Mouse (Mus musculus): ENCODE data around the gene Fcmr. TPM values are rescaled to one million over a fixed set of nuclear protein-coding genes. Genes with fewer than 3 reads are reported as not detected.

The Fcmr gene
- polyA plus RNA-seq, 1 experiment = not detected

- H3K4me1 ChIP-seq (ENCODE audit: control insufficient read depth) = no peaks in the 10 kb centered on the region
- no peak overlapping the region for H3K4me3 ChIP-seq (replicated peaks)
- H3K27me3 ChIP-seq (ENCODE audit: control insufficient read depth) = no peaks in the 10 kb centered on the region
- H3K36me3 ChIP-seq (ENCODE audit: control insufficient read depth) = no peaks in the 10 kb centered on the region
- no peak for TF ChIP-seq GATA1 (IDR thresholded peaks at IDR 0.05; ENCODE audit: low read length)
- TF ChIP-seq TAL1 (IDR thresholded peaks at IDR 0.05; ENCODE audit: low read length) = no peak
- no peaks in the 10 kb centered on the region for H3K9me3 ChIP-seq (ENCODE audit: control insufficient read depth, low read length)
These were observed 10.7 kb upstream of the Fcmr start for GRCm38 (mm10) chr1:130854819-130855218.

GRCm38 (mm10) chr1:130855723-130856122 is 9.7 kb upstream of the Fcmr start:
- TF ChIP-seq GATA1 (IDR thresholded peaks at IDR 0.05; ENCODE audit: low read length) = no peak
- TF ChIP-seq TAL1 (IDR thresholded peaks at IDR 0.05; ENCODE audit: low read length) = no peak
- Histone ChIP-seq H3K4me3 (replicated peaks) (no peak overlapping the region), H3K9me3 (ENCODE audit: control insufficient read depth, low read length) (no peaks in the 10 kb centered on the region), H3K36me3 (ENCODE audit: control insufficient read depth) (no peaks in the 10 kb centered on the region), H3K4me1 (ENCODE audit: control insufficient read depth) (no peaks in the 10 kb centered on the region), H3K27me3 (ENCODE audit: control insufficient read depth) (no peaks in the 10 kb centered on the region)

- TF ChIP-seq GATA1 (IDR thresholded peaks at IDR 0.05; ENCODE audit: low read length) = no peak
- no peak for TF ChIP-seq TAL1 (IDR thresholded peaks at IDR 0.05; ENCODE audit: low read length)
- H3K4me1 ChIP-seq (ENCODE audit: control insufficient read depth) = no peaks in the 10 kb centered on the region
- no peaks in the 10 kb centered on the region for H3K36me3 ChIP-seq (ENCODE audit: control insufficient read depth)
- H3K27me3 ChIP-seq (ENCODE audit: control insufficient read depth) = no peaks in the 10 kb centered on the region
- H3K9me3 ChIP-seq (ENCODE audit: control insufficient read depth, low read length) = no peaks in the 10 kb centered on the region
- H3K4me3 ChIP-seq (replicated peaks) = no peak overlapping the region
These were observed 8.0 kb upstream of the Fcmr start for GRCm38 (mm10) chr1:130857456-130857855.

- TF ChIP-seq GATA1 (IDR thresholded peaks at IDR 0.05; ENCODE audit: low read length) = no peak
- no peaks in the 10 kb centered on the region for H3K4me1 ChIP-seq (ENCODE audit: control insufficient read depth)
- no peaks in the 10 kb centered on the region for H3K9me3 ChIP-seq (ENCODE audit: control insufficient read depth, low read length)
- H3K4me3 ChIP-seq (replicated peaks) = no peak overlapping the region
- H3K27me3 ChIP-seq (ENCODE audit: control insufficient read depth) = no peaks in the 10 kb centered on the region
- H3K36me3 ChIP-seq (ENCODE audit: control insufficient read depth) = no peaks in the 10 kb centered on the region
These were observed 1.2 kb upstream of the Fcmr start for GRCm38 (mm10) chr1:130864238-130864637.

- Histone ChIP-seq H3K9me3 (ENCODE audit: control insufficient read depth, low read length) (no peaks in the 10 kb centered on the region), H3K4me1 (ENCODE audit: control insufficient read depth) (no peaks in the 10 kb centered on the region), H3K36me3 (ENCODE audit: control insufficient read depth) (no peaks in the 10 kb centered on the region), H3K27me3 (ENCODE audit: control insufficient read depth) (no peaks in the 10 kb centered on the region), H3K4me3 (replicated peaks) (no peak overlapping the region)
- TF ChIP-seq TAL1 (IDR thresholded peaks at IDR 0.05; ENCODE audit: low read length) (no peak), GATA1 (IDR thresholded peaks at IDR 0.05; ENCODE audit: low read length) (no peak)
These were observed 728 bp upstream of the Fcmr start for GRCm38 (mm10) chr1:130864741-130865140.

GRCm38 (mm10) chr1:130872912-130873311 is 7.4 kb downstream of the Fcmr start:
- H3K4me1 ChIP-seq (ENCODE audit: control insufficient read depth) = no peaks in the 10 kb centered on the region
- H3K27me3 ChIP-seq (ENCODE audit: control insufficient read depth) = peaks cover 10% of the 10 kb centered on the region
- H3K9me3 ChIP-seq (ENCODE audit: control insufficient read depth, low read length) = no peaks in the 10 kb centered on the region
- no peak overlapping the region for H3K4me3 ChIP-seq (replicated peaks)
- H3K36me3 ChIP-seq (ENCODE audit: control insufficient read depth) = no peaks in the 10 kb centered on the region
- TF ChIP-seq TAL1 (IDR thresholded peaks at IDR 0.05; ENCODE audit: low read length) (no peak), GATA1 (IDR thresholded peaks at IDR 0.05; ENCODE audit: low read length) (no peak)

- Histone ChIP-seq H3K4me3 (replicated peaks) (no peak overlapping the region), H3K36me3 (ENCODE audit: control insufficient read depth) (no peaks in the 10 kb centered on the region), H3K4me1 (ENCODE audit: control insufficient read depth) (no peaks in the 10 kb centered on the region), H3K9me3 (ENCODE audit: control insufficient read depth, low read length) (no peaks in the 10 kb centered on the region), H3K27me3 (ENCODE audit: control insufficient read depth) (peaks cover 29% of the 10 kb centered on the region)
- TF ChIP-seq GATA1 (IDR thresholded peaks at IDR 0.05; ENCODE audit: low read length) = no peak
- no peak for TF ChIP-seq TAL1 (IDR thresholded peaks at IDR 0.05; ENCODE audit: low read length)
These were observed 9.7 kb downstream of the Fcmr start for GRCm38 (mm10) chr1:130875139-130875538.

GRCm38 (mm10) chr1:130875910-130876309 is 10.4 kb downstream of the Fcmr start:
- no peaks in the 10 kb centered on the region for H3K4me1 ChIP-seq (ENCODE audit: control insufficient read depth)
- no peaks in the 10 kb centered on the region for H3K36me3 ChIP-seq (ENCODE audit: control insufficient read depth)
- H3K4me3 ChIP-seq (replicated peaks) = no peak overlapping the region
- no peaks in the 10 kb centered on the region for H3K9me3 ChIP-seq (ENCODE audit: control insufficient read depth, low read length)
- peaks cover 31% of the 10 kb centered on the region for H3K27me3 ChIP-seq (ENCODE audit: control insufficient read depth)
- TF ChIP-seq TAL1 (IDR thresholded peaks at IDR 0.05; ENCODE audit: low read length) (no peak), GATA1 (IDR thresholded peaks at IDR 0.05; ENCODE audit: low read length) (no peak)

- Histone ChIP-seq H3K27me3 (ENCODE audit: control insufficient read depth) (peaks cover 31% of the 10 kb centered on the region), H3K4me3 (replicated peaks) (no peak overlapping the region), H3K9me3 (ENCODE audit: control insufficient read depth, low read length) (no peaks in the 10 kb centered on the region), H3K36me3 (ENCODE audit: control insufficient read depth) (no peaks in the 10 kb centered on the region), H3K4me1 (ENCODE audit: control insufficient read depth) (no peaks in the 10 kb centered on the region)
- TF ChIP-seq TAL1 (IDR thresholded peaks at IDR 0.05; ENCODE audit: low read length) (no peak), GATA1 (IDR thresholded peaks at IDR 0.05; ENCODE audit: low read length) (no peak)
These were observed 11.6 kb downstream of the Fcmr start for GRCm38 (mm10) chr1:130876931-130877509.

All from erythroblast, embryonic 14.5 days (primary cell).